Mouse (Mus musculus) liver, postnatal 0 days (tissue): ENCODE results near the gene Gsc2. TPM values are rescaled to one million over a fixed set of nuclear protein-coding genes. Genes with fewer than 3 reads are reported as not detected.

ENCODE experiments used
- ATAC-seq: fragments of 200-750 bp; cut with Nextera tagmentation; 2 replicates; pipeline ENCODE4 v1.8.0; 2017; ENCODE audit warnings: mild to moderate bottlenecking, moderate library complexity
- DNase-seq: peaks from one replicate; pipeline ENCODE4 v3.0.0-alpha.2; 2016
- H3K27ac ChIP-seq: fragments of 300-500 bp; sonication (generic); 2 replicates; pipeline ENCODE4 v1.5.1; 2014; ENCODE audit warnings: antibody characterized with exemption, moderate library complexity, mild to moderate bottlenecking, low read depth
- H3K27me3 ChIP-seq: fragments of 300-500 bp; sonication (generic); 2 replicates; pipeline ENCODE4 v1.6.1; 2014; ENCODE audit warnings: low read length, control low read depth, mixed read lengths; ENCODE audit not compliant: insufficient read depth
- H3K36me3 ChIP-seq: fragments of 300-500 bp; sonication (generic); replicated peaks from 2 replicates; pipeline ENCODE4 v1.6.1; 2014; ENCODE audit warnings: mild to moderate bottlenecking, control low read depth, low read length, moderate library complexity, mixed read lengths; ENCODE audit not compliant: insufficient read depth
- H3K4me1 ChIP-seq: fragments of 300-500 bp; sonication (generic); 2 replicates; pipeline ENCODE4 v1.6.1; 2014; ENCODE audit warnings: antibody characterized with exemption, mild to moderate bottlenecking, control low read depth; ENCODE audit not compliant: insufficient read depth
- H3K4me2 ChIP-seq: fragments of 300-500 bp; sonication (generic); 2 replicates; pipeline ENCODE4 v1.6.1; 2014; ENCODE audit warnings: low read depth, mild to moderate bottlenecking, low read length, moderate library complexity, mixed read lengths
- H3K4me3 ChIP-seq: fragments of 300-500 bp; sonication (generic); 2 replicates; pipeline ENCODE4 v1.5.1; 2014; ENCODE audit warnings: low read depth, low read length
- H3K9ac ChIP-seq: fragments of 300-500 bp; sonication (generic); replicated peaks from 2 replicates; pipeline ENCODE4 v1.6.1; 2014; ENCODE audit warnings: mild to moderate bottlenecking, moderate library complexity
- H3K9me3 ChIP-seq: fragments of 300-500 bp; sonication (generic); 2 replicates; pipeline ENCODE4 v1.6.1; 2016; ENCODE audit warnings: mild to moderate bottlenecking, control low read depth, low read length, mixed read lengths
- CTCF ChIP-seq: sonication (generic); IDR thresholded peaks from 2 replicates; pipeline ENCODE4 v1.5.1; 2016; ENCODE audit warnings: antibody characterized with exemption, low read depth
- EP300 ChIP-seq: IDR thresholded peaks from 2 replicates; pipeline ENCODE4 v1.6.1; 2016; ENCODE audit warnings: antibody characterized with exemption, low read depth, mild to moderate bottlenecking
- WGBS: fragments of 180-500 bp; shearing (Covaris S2); extraction: QIAGEN DNeasy Blood & Tissue Kit; methylation state at CpG from one replicate; pipeline ENCODE4 v1.1.7; 2014; ENCODE audit not compliant: insufficient replicate concordance; 5-methylcytosine and 5-hydroxymethylcytosine counted together
- polyA plus RNA-seq: library from polyadenylated mRNA; unstranded; fragments of >200 nt; fragmentation: Nextera tagmentation; extraction: Ambion mirVana; gene quantifications from 2 replicates; pipeline ENCODE4 v1.2.1, GENCODE M21; 2015

The Gsc2 gene
- polyA plus RNA-seq, 1 experiment from 2014 or later: not detected

DNA sequence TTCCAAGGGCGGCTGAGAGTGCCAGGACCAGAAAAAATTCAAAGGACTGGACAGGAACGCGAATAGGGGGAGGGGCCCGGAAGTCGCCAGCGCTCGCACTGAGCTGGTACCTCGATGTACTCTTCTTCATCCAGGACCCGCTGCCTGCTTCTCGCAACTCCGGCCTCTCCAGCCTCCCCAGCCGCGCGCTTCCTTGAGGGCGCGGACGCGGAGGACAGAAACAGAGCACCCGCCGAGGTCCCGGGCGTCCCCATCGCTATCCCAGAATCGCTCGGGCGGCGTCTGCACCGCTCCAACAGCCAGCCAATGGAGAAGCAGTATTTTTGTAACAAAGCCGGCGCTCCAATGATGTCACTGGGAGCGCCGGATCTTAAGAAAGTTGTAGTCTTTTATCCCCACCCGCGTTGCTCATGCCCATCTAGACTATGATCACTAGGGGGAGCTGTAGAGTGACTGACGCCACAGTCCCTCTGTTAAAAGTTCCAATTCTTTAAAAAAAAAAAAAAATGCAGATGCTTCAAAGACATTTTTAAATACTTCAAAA lies 3.7 kb downstream of the Gsc2 start, which contains the start of gene Ess2:
TSS of gene Ess2 (minus strand) at position 297 of the 544 bp plus-strand sequence.
- under 1% methylated on average over 35 of the region's 35 CpGs for WGBS
- Histone ChIP-seq H3K9me3 (no peaks in the 10 kb centered on the region), H3K27me3 (peaks cover 42% of the 10 kb centered on the region), H3K36me3 (peaks cover 24% of the 10 kb centered on the region), H3K4me3 (peak within 1 kb of the TSS; percentile 69), H3K4me2 (peak within 1 kb of the TSS; percentile 80), H3K27ac (no peak within 1 kb of the TSS), H3K9ac (peak within 1 kb of the TSS; percentile 63), H3K4me1 (peaks cover 18% of the 10 kb centered on the region)
- TF ChIP-seq CTCF (peak; percentile 88), EP300 (peak; percentile 53; the same call in 1 of the 2 replicates)
- peak; percentile 98 for ATAC-seq
- peak; percentile 90 for DNase-seq

- no peaks in the 10 kb centered on the region for H3K4me1 ChIP-seq
- no peaks in the 10 kb centered on the region for H3K9me3 ChIP-seq
- ATAC-seq: no peak
Measured at GRCm38 (mm10) chr16:17898462-17898861, 16.4 kb downstream of the Gsc2 start, which contains the start of the genes Dgcr2 and Tssk2. Gene Dgcr2, minus strand, starts transcription at chr16:17898562. Gene Tssk2, plus strand, starts transcription at chr16:17898637.

GRCm38 (mm10) chr16:17896091-17896490 lies 18.8 kb downstream of the Gsc2 start:
- Histone ChIP-seq H3K4me1 (peaks cover 10% of the 10 kb centered on the region), H3K9ac (no peak overlapping the region), H3K36me3 (peaks cover 3% of the 10 kb centered on the region; the same call in 1 of the 2 replicates), H3K4me2 (no peak overlapping the region), H3K4me3 (no peak overlapping the region), H3K27ac (no peak overlapping the region), H3K9me3 (no peaks in the 10 kb centered on the region), H3K27me3 (no peaks in the 10 kb centered on the region)
- TF ChIP-seq CTCF: no peak
- no peak for TF ChIP-seq EP300
- ATAC-seq: no peak
- no peak for DNase-seq

More at GRCm38 (mm10) chr16:17898462-17898861, 16.4 kb downstream of the Gsc2 start, which contains the start of the genes Dgcr2 and Tssk2:
- no peak for DNase-seq
- Histone ChIP-seq H3K27ac (no peak within 1 kb of the TSS), H3K4me3 (no peak within 1 kb of the TSS), H3K36me3 (peaks cover 26% of the 10 kb centered on the region), H3K4me2 (no peak within 1 kb of the TSS), H3K9ac (no peak within 1 kb of the TSS), H3K27me3 (no peaks in the 10 kb centered on the region)
- 81% methylated on average over 14 of the region's 14 CpGs for WGBS
- TF ChIP-seq CTCF (no peak), EP300 (no peak)

- WGBS: 71% methylated on average over 2 of the region's 2 CpGs
- no peaks in the 10 kb centered on the region for H3K36me3 ChIP-seq
- peaks cover 24% of the 10 kb centered on the region for H3K4me1 ChIP-seq
- no peak for ATAC-seq
- H3K27me3 ChIP-seq: no peaks in the 10 kb centered on the region
- H3K9me3 ChIP-seq: no peaks in the 10 kb centered on the region
- no peak within 1 kb of the TSS for H3K27ac ChIP-seq
- no peak within 1 kb of the TSS; the same call in 1 of the 2 replicates for H3K9ac ChIP-seq
- no peak for TF ChIP-seq EP300
- no peak for TF ChIP-seq CTCF
- H3K4me3 ChIP-seq: no peak within 1 kb of the TSS
- DNase-seq: no peak
- no peak within 1 kb of the TSS for H3K4me2 ChIP-seq
Measured at GRCm38 (mm10) chr16:17893923-17894322, 20.9 kb downstream of the Gsc2 start, which contains the start of gene Tssk1. Gene Tssk1, plus strand, starts transcription at chr16:17894223.

DNA sequence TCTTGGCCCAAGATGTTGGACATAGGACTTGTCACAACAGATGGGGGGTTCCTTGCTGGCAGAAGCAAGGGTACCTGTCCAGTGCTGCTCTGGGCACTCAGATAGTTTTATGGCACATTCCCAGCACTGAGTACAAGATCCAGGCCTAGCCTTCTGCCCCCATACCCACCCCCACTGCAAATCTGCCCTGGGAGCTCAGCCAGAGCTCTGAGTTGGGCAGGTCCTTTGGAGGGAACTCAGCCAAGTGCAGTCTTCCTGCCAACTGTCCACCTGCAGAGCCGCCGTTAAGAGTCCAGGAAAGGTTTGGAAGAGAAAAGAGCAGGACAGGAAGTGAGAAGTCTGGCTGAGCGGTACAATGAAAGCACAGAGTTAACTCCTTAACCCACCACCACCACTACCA lies 22.3 kb downstream of the Gsc2 start:
- peaks cover 24% of the 10 kb centered on the region for H3K4me1 ChIP-seq
- H3K9me3 ChIP-seq: no peaks in the 10 kb centered on the region
- H3K27ac ChIP-seq: peak overlapping the region; percentile 98
- DNase-seq (peak; percentile 76), ATAC-seq (peak; percentile 32)
- no peaks in the 10 kb centered on the region for H3K27me3 ChIP-seq
- H3K36me3 ChIP-seq: no peaks in the 10 kb centered on the region
- WGBS: 48% methylated on average over 3 of the region's 3 CpGs
- no peak overlapping the region for H3K4me3 ChIP-seq
- H3K9ac ChIP-seq: no peak overlapping the region; the same call in 1 of the 2 replicates
- H3K4me2 ChIP-seq: peak overlapping the region; percentile 94
- TF ChIP-seq CTCF: no peak
- 0 out of 2 replicates have a peak, but pooled peaks have one; percentile 16 for TF ChIP-seq EP300

DNA sequence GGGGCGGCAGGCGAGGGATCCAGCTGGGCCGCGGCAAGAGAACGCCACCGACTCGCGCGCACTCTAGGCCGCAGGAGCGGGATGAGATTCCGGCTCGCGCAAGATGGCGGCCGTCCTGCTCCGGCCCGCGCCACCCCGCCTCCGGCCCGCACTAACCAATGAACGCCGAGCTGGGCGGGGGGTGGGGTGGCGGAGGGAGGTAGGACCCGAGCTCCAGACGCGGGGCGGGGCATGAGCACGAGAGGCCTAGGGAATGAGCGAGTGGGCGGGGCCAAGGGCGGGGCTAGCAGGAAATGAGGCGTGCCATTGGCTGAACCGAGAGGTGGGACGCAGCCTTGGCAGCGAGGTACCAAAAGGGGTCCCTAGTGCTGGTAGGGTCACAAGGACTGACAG lies 23.3 kb downstream of the Gsc2 start, which contains the start of gene Gm20518:
TSS of gene Gm20518 (minus strand) at position 105 of the 393 bp plus-strand sequence.
- Histone ChIP-seq H3K27ac (peak within 1 kb of the TSS; percentile 98), H3K9ac (peak within 1 kb of the TSS; percentile 99), H3K36me3 (no peaks in the 10 kb centered on the region), H3K4me3 (peak within 1 kb of the TSS; percentile 100), H3K4me2 (peak within 1 kb of the TSS; percentile 94), H3K27me3 (no peaks in the 10 kb centered on the region), H3K4me1 (peaks cover 24% of the 10 kb centered on the region), H3K9me3 (no peaks in the 10 kb centered on the region)
- under 1% methylated on average over 27 of the region's 38 CpGs for WGBS
- ATAC-seq (peak; percentile 97), DNase-seq (peak; percentile 100)
- no peak for TF ChIP-seq CTCF
